Mouse (Mus musculus): ENCODE results near the gene Rab11fip2.

- TF ChIP-seq CTCF (IDR thresholded peaks at IDR 0.05; ENCODE audit: low read depth, low read length): no peak
- no peak for TF ChIP-seq POLR2A (IDR thresholded peaks at IDR 0.05; ENCODE audit: insufficient read depth, low read length)
- TF ChIP-seq EP300 (IDR thresholded peaks at IDR 0.05; ENCODE audit: insufficient read depth, low read depth, low read length): no peak
Measured at GRCm38 (mm10) chr19:59877238-59877637, 66.2 kb downstream of the Rab11fip2 start.
